Mouse (Mus musculus) forebrain, embryonic 16.5 days (tissue): Measurements from ENCODE around the gene Tom1l2. TPM values are rescaled to one million over a fixed set of nuclear protein-coding genes. Genes with fewer than 3 reads are reported as not detected.

Experiments used
- ATAC-seq: fragments of 200-750 bp; cut with Nextera tagmentation; 2 replicates; pipeline ENCODE4 v1.8.0; 2017; ENCODE audit warnings: mild to moderate bottlenecking, moderate library complexity
- H3K27ac ChIP-seq: fragments of 300-500 bp; sonication (generic); 2 replicates; pipeline ENCODE4 v1.5.1; 2014; ENCODE audit warnings: low read length, control low read depth
- H3K27me3 ChIP-seq: fragments of 300-500 bp; sonication (generic); replicated peaks from 2 replicates; pipeline ENCODE4 v1.6.1; 2014; ENCODE audit warnings: low read length; ENCODE audit not compliant: control insufficient read depth, insufficient read depth
- H3K36me3 ChIP-seq: fragments of 300-500 bp; sonication (generic); 2 replicates; pipeline ENCODE4 v1.6.1; 2014; ENCODE audit not compliant: control insufficient read depth, insufficient read depth
- H3K4me1 ChIP-seq: fragments of 300-500 bp; sonication (generic); replicated peaks from 2 replicates; pipeline ENCODE4 v1.6.1; 2014; ENCODE audit warnings: low read length; ENCODE audit not compliant: control insufficient read depth, insufficient read depth
- H3K4me2 ChIP-seq: fragments of 300-500 bp; sonication (generic); 2 replicates; pipeline ENCODE4 v1.6.1; 2014; ENCODE audit warnings: mild to moderate bottlenecking, low read length, control low read depth
- H3K4me3 ChIP-seq: fragments of 300-500 bp; sonication (generic); replicated peaks from 2 replicates; pipeline ENCODE4 v1.5.1; 2014; ENCODE audit warnings: mild to moderate bottlenecking, low read length, control low read depth
- H3K9ac ChIP-seq: fragments of 300-500 bp; sonication (generic); replicated peaks from 2 replicates; pipeline ENCODE4 v1.6.1; 2014; ENCODE audit warnings: low read depth, low read length, control low read depth
- H3K9me3 ChIP-seq: fragments of 300-500 bp; sonication (generic); 2 replicates; pipeline ENCODE4 v1.6.1; 2016; ENCODE audit warnings: low read length; ENCODE audit not compliant: control insufficient read depth
- WGBS: fragments of 180-500 bp; shearing (Covaris S2); extraction: QIAGEN DNeasy Blood & Tissue Kit; methylation state at CpG from one replicate; pipeline ENCODE4 v1.1.7; 2014; 5-methylcytosine and 5-hydroxymethylcytosine counted together
- polyA plus RNA-seq: library from polyadenylated mRNA; unstranded; fragments of >200 nt; fragmentation: Nextera tagmentation; extraction: Ambion mirVana; gene quantifications from 2 replicates; pipeline ENCODE4 v1.2.1, GENCODE M21; 2015

Gene Tom1l2
- polyA plus RNA-seq, 1 experiment from 2014 or later, result 62.0 TPM

- H3K27ac ChIP-seq, result no peak overlapping the region
- no peak for ATAC-seq
- H3K4me2 ChIP-seq, result no peak overlapping the region
- H3K9ac ChIP-seq, result no peak overlapping the region
- H3K27me3 ChIP-seq, result no peaks in the 10 kb centered on the region; the same call in 1 of the 2 replicates
- H3K4me3 ChIP-seq, result no peak overlapping the region
- peaks cover 18% of the 10 kb centered on the region for H3K4me1 ChIP-seq
- peaks cover under 1% of the 10 kb centered on the region; the same call in 1 of the 2 replicates for H3K36me3 ChIP-seq
- no peaks in the 10 kb centered on the region for H3K9me3 ChIP-seq
- WGBS, result 54% methylated on average over 4 of the region's 4 CpGs
Measured at GRCm38 (mm10) chr11:60224676-60225075, 128.0 kb downstream of the Tom1l2 start.

- Histone ChIP-seq H3K4me1 (peaks cover 23% of the 10 kb centered on the region), H3K36me3 (no peaks in the 10 kb centered on the region), H3K27ac (no peak within 1 kb of the TSS), H3K4me2 (peak within 1 kb of the TSS; percentile 59), H3K27me3 (no peaks in the 10 kb centered on the region; the same call in 1 of the 2 replicates), H3K4me3 (peak within 1 kb of the TSS; percentile 32), H3K9ac (peak within 1 kb of the TSS; percentile 14; the same call in 1 of the 2 replicates), H3K9me3 (no peaks in the 10 kb centered on the region)
- peak; percentile 53 for ATAC-seq
- WGBS, result 4% methylated on average over 46 of the region's 46 CpGs
Measured at GRCm38 (mm10) chr11:60222469-60223236, 130.1 kb downstream of the Tom1l2 start, which contains the start of gene Srebf1. Gene Srebf1, minus strand, starts transcription at chr11:60222581.

GRCm38 (mm10) chr11:60222085-60222468 lies 130.6 kb downstream of the Tom1l2 start:
- Histone ChIP-seq H3K27me3 (no peaks in the 10 kb centered on the region; the same call in 1 of the 2 replicates), H3K4me1 (peaks cover 23% of the 10 kb centered on the region), H3K4me3 (peak overlapping the region; percentile 32; the same call in 1 of the 2 replicates), H3K36me3 (no peaks in the 10 kb centered on the region), H3K9me3 (no peaks in the 10 kb centered on the region), H3K9ac (no peak overlapping the region; the same call in 1 of the 2 replicates), H3K4me2 (no peak overlapping the region; the same call in 1 of the 2 replicates), H3K27ac (no peak overlapping the region)
- WGBS, result 54% methylated on average over 3 of the region's 3 CpGs
- no peak for ATAC-seq

- Histone ChIP-seq H3K9ac (no peak overlapping the region), H3K27me3 (no peaks in the 10 kb centered on the region; the same call in 1 of the 2 replicates), H3K4me2 (no peak overlapping the region), H3K4me3 (no peak overlapping the region), H3K36me3 (no peaks in the 10 kb centered on the region), H3K4me1 (peaks cover 23% of the 10 kb centered on the region), H3K9me3 (no peaks in the 10 kb centered on the region), H3K27ac (no peak overlapping the region)
- 89% methylated on average over 6 of the region's 6 CpGs for WGBS
- no peak for ATAC-seq
Measured at GRCm38 (mm10) chr11:60221425-60221824, 131.3 kb downstream of the Tom1l2 start.

GRCm38 (mm10) chr11:60220291-60220804 lies 132.4 kb downstream of the Tom1l2 start:
- Histone ChIP-seq H3K4me2 (peak overlapping the region; percentile 68), H3K27ac (no peak overlapping the region)
- under 1% methylated on average over 46 of the region's 46 CpGs for WGBS

GRCm38 (mm10) chr11:60219609-60220008 lies 133.1 kb downstream of the Tom1l2 start:
- Histone ChIP-seq H3K27me3 (no peaks in the 10 kb centered on the region; the same call in 1 of the 2 replicates), H3K4me2 (peak overlapping the region; percentile 68), H3K36me3 (no peaks in the 10 kb centered on the region), H3K4me1 (peaks cover 21% of the 10 kb centered on the region), H3K4me3 (peak overlapping the region; percentile 65), H3K9ac (peak overlapping the region; percentile 60), H3K27ac (no peak overlapping the region), H3K9me3 (no peaks in the 10 kb centered on the region)
- 45% methylated on average over 8 of the region's 8 CpGs for WGBS
- no peak for ATAC-seq

More at GRCm38 (mm10) chr11:60220291-60220804, 132.4 kb downstream of the Tom1l2 start:
- Histone ChIP-seq H3K36me3 (no peaks in the 10 kb centered on the region), H3K4me1 (peaks cover 21% of the 10 kb centered on the region), H3K9ac (peak overlapping the region; percentile 60), H3K4me3 (peak overlapping the region; percentile 65), H3K9me3 (no peaks in the 10 kb centered on the region), H3K27me3 (no peaks in the 10 kb centered on the region; the same call in 1 of the 2 replicates)
- peak; percentile 79 for ATAC-seq

- Histone ChIP-seq H3K27me3 (no peaks in the 10 kb centered on the region; the same call in 1 of the 2 replicates), H3K27ac (no peak overlapping the region), H3K9ac (no peak overlapping the region), H3K4me2 (no peak overlapping the region), H3K4me3 (no peak overlapping the region), H3K4me1 (peaks cover 14% of the 10 kb centered on the region), H3K9me3 (no peaks in the 10 kb centered on the region), H3K36me3 (no peaks in the 10 kb centered on the region)
- 91% methylated on average over 7 of the region's 7 CpGs for WGBS
- ATAC-seq, result no peak
Measured at GRCm38 (mm10) chr11:60217467-60217866, 135.2 kb downstream of the Tom1l2 start.

GRCm38 (mm10) chr11:60216671-60217070 lies 136.0 kb downstream of the Tom1l2 start:
- H3K36me3 ChIP-seq, result no peaks in the 10 kb centered on the region
- no peak for ATAC-seq
- H3K4me3 ChIP-seq, result no peak overlapping the region
- H3K9me3 ChIP-seq, result no peaks in the 10 kb centered on the region
- 74% methylated on average over 1 of the region's 1 CpGs for WGBS
- H3K9ac ChIP-seq, result no peak overlapping the region
- H3K27me3 ChIP-seq, result no peaks in the 10 kb centered on the region; the same call in 1 of the 2 replicates
- H3K4me2 ChIP-seq, result no peak overlapping the region
- H3K4me1 ChIP-seq, result peaks cover 15% of the 10 kb centered on the region
- H3K27ac ChIP-seq, result no peak overlapping the region

GRCm38 (mm10) chr11:60213266-60213665 lies 139.4 kb downstream of the Tom1l2 start:
- H3K36me3 ChIP-seq, result no peaks in the 10 kb centered on the region
- no peaks in the 10 kb centered on the region for H3K9me3 ChIP-seq
- H3K27me3 ChIP-seq, result no peaks in the 10 kb centered on the region
- no peak overlapping the region for H3K27ac ChIP-seq
- H3K4me3 ChIP-seq, result no peak overlapping the region
- no peak overlapping the region for H3K4me2 ChIP-seq
- H3K4me1 ChIP-seq, result peaks cover 30% of the 10 kb centered on the region
- WGBS, result 59% methylated on average over 6 of the region's 6 CpGs
- ATAC-seq, result no peak
- H3K9ac ChIP-seq, result no peak overlapping the region
